Mouse (Mus musculus) heart, embryonic 12.5 days (tissue): ENCODE measurements around the gene Prkg1. TPM values are rescaled to one million over a fixed set of nuclear protein-coding genes. Genes with fewer than 3 reads are reported as not detected.

Experiments
- ATAC-seq: fragments of 200-750 bp; cut with Nextera tagmentation; 2 replicates; pipeline ENCODE4 v1.8.0; 2017; ENCODE audit warnings: moderate TSS enrichment, moderate library complexity; ENCODE audit not compliant: insufficient number of reproducible peaks, low FRiP score
- H3K27ac ChIP-seq: fragments of 300-500 bp; sonication (generic); 2 replicates; pipeline ENCODE4 v1.5.1; 2016; ENCODE audit warnings: mild to moderate bottlenecking, moderate library complexity; ENCODE audit not compliant: poor library complexity, severe bottlenecking
- H3K27me3 ChIP-seq: fragments of 300-500 bp; sonication (generic); replicated peaks from 2 replicates; pipeline ENCODE4 v1.6.1; 2016; ENCODE audit warnings: mild to moderate bottlenecking, moderate library complexity
- H3K36me3 ChIP-seq: fragments of 300-500 bp; sonication (generic); 2 replicates; pipeline ENCODE4 v1.6.1; 2016; ENCODE audit warnings: mild to moderate bottlenecking, moderate library complexity
- H3K4me1 ChIP-seq: fragments of 300-500 bp; sonication (generic); replicated peaks from 2 replicates; pipeline ENCODE4 v1.6.1; 2016; ENCODE audit warnings: mild to moderate bottlenecking
- H3K4me2 ChIP-seq: fragments of 300-500 bp; sonication (generic); 2 replicates; pipeline ENCODE4 v1.6.1; 2016; ENCODE audit warnings: mild to moderate bottlenecking, moderate library complexity
- H3K4me3 ChIP-seq: fragments of 300-500 bp; sonication (generic); 2 replicates; pipeline ENCODE4 v1.5.1; 2016; ENCODE audit warnings: mild to moderate bottlenecking
- H3K9ac ChIP-seq: fragments of 300-500 bp; sonication (generic); 2 replicates; pipeline ENCODE4 v1.6.1; 2016; ENCODE audit warnings: mild to moderate bottlenecking, moderate library complexity
- H3K9me3 ChIP-seq: fragments of 300-500 bp; sonication (generic); replicated peaks from 2 replicates; pipeline ENCODE4 v1.6.1; 2016; ENCODE audit warnings: mild to moderate bottlenecking, moderate library complexity
- WGBS: fragments of 180-500 bp; shearing (Covaris S2); methylation state at CpG from one replicate; pipeline ENCODE4 v1.1.7; 2016; 5-methylcytosine and 5-hydroxymethylcytosine counted together
- polyA plus RNA-seq: library from polyadenylated mRNA; unstranded; fragments of >200 nt; fragmentation: Nextera tagmentation; extraction: Ambion mirVana; gene quantifications from 2 replicates; pipeline ENCODE4 v1.2.1, GENCODE M21; 2016

Gene Prkg1
- polyA plus RNA-seq, 1 experiment from 2014 or later = 10.7 TPM

GRCm38 (mm10) chr19:31097857-31098256, 667.0 kb downstream of the Prkg1 start:
- no peak overlapping the region for H3K4me2 ChIP-seq
- H3K9me3 ChIP-seq = no peaks in the 10 kb centered on the region
- no peaks in the 10 kb centered on the region for H3K36me3 ChIP-seq
- no peak overlapping the region for H3K27ac ChIP-seq
- no peaks in the 10 kb centered on the region for H3K27me3 ChIP-seq
- H3K4me3 ChIP-seq = no peak overlapping the region
- H3K4me1 ChIP-seq = peaks cover 13% of the 10 kb centered on the region
- no peak for ATAC-seq
- WGBS = 48% methylated on average over 3 of the region's 3 CpGs
- no peak overlapping the region for H3K9ac ChIP-seq

- 94% methylated on average over 8 of the region's 8 CpGs for WGBS
- Histone ChIP-seq H3K36me3 (peaks cover 27% of the 10 kb centered on the region), H3K4me1 (peaks cover 18% of the 10 kb centered on the region), H3K4me3 (peak overlapping the region; percentile 74), H3K9ac (peak overlapping the region; percentile 82), H3K27ac (no peak overlapping the region), H3K4me2 (peak overlapping the region; percentile 78), H3K27me3 (no peaks in the 10 kb centered on the region), H3K9me3 (no peaks in the 10 kb centered on the region)
- no peak for ATAC-seq
These were observed 681.1 kb downstream of the Prkg1 start for GRCm38 (mm10) chr19:31083761-31084160.

GRCm38 (mm10) chr19:31082662-31083429, 682.0 kb downstream of the Prkg1 start, which contains the start of gene Cstf2t:
Cstf2t (plus strand) TSS chr19:31082837.
- H3K9ac ChIP-seq = peak within 1 kb of the TSS; percentile 82
- peaks cover 27% of the 10 kb centered on the region for H3K36me3 ChIP-seq
- no peaks in the 10 kb centered on the region for H3K27me3 ChIP-seq
- H3K27ac ChIP-seq = peak within 1 kb of the TSS; percentile 76
- ATAC-seq = peak; percentile 98
- peak within 1 kb of the TSS; percentile 74 for H3K4me3 ChIP-seq
- peak within 1 kb of the TSS; percentile 78 for H3K4me2 ChIP-seq
- no peaks in the 10 kb centered on the region for H3K9me3 ChIP-seq
- WGBS = 2% methylated on average over 56 of the region's 56 CpGs
- H3K4me1 ChIP-seq = peaks cover 18% of the 10 kb centered on the region

- no peak for ATAC-seq
- Histone ChIP-seq H3K9ac (peak overlapping the region; percentile 45; the same call in 1 of the 2 replicates), H3K9me3 (no peaks in the 10 kb centered on the region), H3K4me1 (peaks cover 18% of the 10 kb centered on the region), H3K27ac (peak overlapping the region; percentile 63), H3K4me2 (peak overlapping the region; percentile 78), H3K4me3 (peak overlapping the region; percentile 74), H3K27me3 (no peaks in the 10 kb centered on the region), H3K36me3 (peaks cover 27% of the 10 kb centered on the region)
- 16% methylated on average over 7 of the region's 7 CpGs for WGBS
These were observed 682.6 kb downstream of the Prkg1 start for GRCm38 (mm10) chr19:31082226-31082625.

- H3K27ac ChIP-seq = no peak overlapping the region
- H3K27me3 ChIP-seq = no peaks in the 10 kb centered on the region
- ATAC-seq = no peak
- 75% methylated on average over 3 of the region's 3 CpGs for WGBS
- H3K36me3 ChIP-seq = no peaks in the 10 kb centered on the region
- peaks cover 5% of the 10 kb centered on the region; the same call in 1 of the 2 replicates for H3K4me1 ChIP-seq
- no peak overlapping the region for H3K4me3 ChIP-seq
- H3K9me3 ChIP-seq = no peaks in the 10 kb centered on the region
- no peak overlapping the region for H3K4me2 ChIP-seq
- H3K9ac ChIP-seq = no peak overlapping the region
These were observed 686.6 kb downstream of the Prkg1 start for GRCm38 (mm10) chr19:31078241-31078640.

GRCm38 (mm10) chr19:31076106-31076505, 688.7 kb downstream of the Prkg1 start:
- Histone ChIP-seq H3K27ac (no peak overlapping the region), H3K27me3 (no peaks in the 10 kb centered on the region), H3K9ac (no peak overlapping the region), H3K36me3 (no peaks in the 10 kb centered on the region), H3K9me3 (no peaks in the 10 kb centered on the region), H3K4me2 (no peak overlapping the region), H3K4me3 (no peak overlapping the region), H3K4me1 (peaks cover 5% of the 10 kb centered on the region; the same call in 1 of the 2 replicates)
- WGBS = 75% methylated on average over 4 of the region's 4 CpGs
- no peak for ATAC-seq

DNA sequence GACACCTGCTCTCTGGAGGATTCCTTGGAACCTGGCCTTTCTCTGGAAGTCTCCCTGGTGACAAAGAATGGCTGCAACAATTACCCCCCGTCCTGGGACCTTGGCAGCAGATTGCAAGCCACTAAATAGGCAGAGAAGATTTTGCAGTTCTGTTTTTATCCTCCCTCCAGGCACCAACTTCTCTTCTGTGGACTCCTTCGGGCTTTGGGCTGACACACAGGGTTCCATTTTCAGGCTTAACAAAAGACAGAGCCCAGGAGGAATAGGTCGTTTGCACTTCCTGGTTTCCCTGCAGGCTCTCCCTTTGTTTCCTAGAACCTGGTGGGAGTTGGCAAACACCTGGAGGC, 690.1 kb downstream of the Prkg1 start:
- peak overlapping the region; percentile 5; the same call in 1 of the 2 replicates for H3K9ac ChIP-seq
- ATAC-seq = no peak
- no peaks in the 10 kb centered on the region for H3K9me3 ChIP-seq
- peak overlapping the region; percentile 55 for H3K4me2 ChIP-seq
- H3K27ac ChIP-seq = peak overlapping the region; percentile 39; the same call in 1 of the 2 replicates
- WGBS = 19% methylated on average over 3 of the region's 3 CpGs
- H3K27me3 ChIP-seq = no peaks in the 10 kb centered on the region
- H3K4me3 ChIP-seq = peak overlapping the region; percentile 19
- no peaks in the 10 kb centered on the region for H3K36me3 ChIP-seq
- H3K4me1 ChIP-seq = peaks cover 5% of the 10 kb centered on the region; the same call in 1 of the 2 replicates

DNA sequence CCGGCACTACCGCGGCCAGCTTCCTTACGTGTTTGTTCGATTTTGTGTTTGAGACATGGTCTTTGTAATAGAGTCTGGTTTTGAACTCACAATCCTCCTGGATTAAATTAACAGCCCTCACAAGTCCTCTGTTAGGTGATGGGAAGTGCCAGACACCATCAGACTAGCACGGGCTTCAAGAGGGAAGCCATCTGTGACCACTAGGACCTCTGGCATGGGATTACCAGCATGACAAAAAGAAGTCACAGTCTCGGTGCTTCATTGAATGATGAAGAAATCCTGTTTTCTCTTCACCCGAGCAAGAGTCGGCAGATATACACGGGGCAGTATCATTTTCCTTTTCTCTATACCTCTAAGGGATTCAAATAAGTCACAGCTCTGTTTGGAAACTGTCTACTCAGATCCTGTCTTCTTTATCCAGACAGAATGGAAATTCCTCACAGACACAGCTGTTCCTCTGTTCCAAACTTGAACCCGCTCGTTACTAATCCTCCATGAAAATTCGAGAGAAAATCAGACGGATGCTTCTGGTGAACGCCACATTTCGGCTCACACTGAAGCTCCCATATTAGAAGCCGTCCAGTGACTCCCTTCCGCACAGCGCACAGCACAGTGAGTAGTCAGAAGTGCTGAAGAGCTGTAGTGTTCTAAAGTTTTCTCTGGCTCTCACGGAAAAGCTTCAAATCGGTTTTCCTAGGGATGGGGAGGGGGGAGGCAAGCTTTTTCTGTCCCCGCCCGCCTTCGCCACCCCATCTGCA, 690.7 kb downstream of the Prkg1 start:
- WGBS = 52% methylated on average over 24 of the region's 24 CpGs
- Histone ChIP-seq H3K4me3 (peak overlapping the region; percentile 19), H3K27me3 (no peaks in the 10 kb centered on the region), H3K27ac (peak overlapping the region; percentile 39; the same call in 1 of the 2 replicates), H3K9me3 (no peaks in the 10 kb centered on the region), H3K36me3 (no peaks in the 10 kb centered on the region), H3K4me2 (peak overlapping the region; percentile 55), H3K4me1 (peaks cover 5% of the 10 kb centered on the region; the same call in 1 of the 2 replicates), H3K9ac (peak overlapping the region; percentile 5; the same call in 1 of the 2 replicates)
- ATAC-seq = no peak

GRCm38 (mm10) chr19:31065206-31065781, 699.5 kb downstream of the Prkg1 start:
- peak; percentile 91 for ATAC-seq
- H3K4me2 ChIP-seq = 0 out of 2 replicates have a peak overlapping the region, but pooled peaks have one; percentile 15
- H3K4me3 ChIP-seq = no peak overlapping the region
- WGBS = 49% methylated on average over 11 of the region's 11 CpGs
- H3K9ac ChIP-seq = no peak overlapping the region
- no peaks in the 10 kb centered on the region for H3K9me3 ChIP-seq
- no peaks in the 10 kb centered on the region for H3K27me3 ChIP-seq
- H3K27ac ChIP-seq = peak overlapping the region; percentile 61; the same call in 1 of the 2 replicates
- H3K36me3 ChIP-seq = no peaks in the 10 kb centered on the region
- 0 out of 2 replicates have a peak, but pooled peaks cover 3% of the 10 kb centered on the region for H3K4me1 ChIP-seq

DNA sequence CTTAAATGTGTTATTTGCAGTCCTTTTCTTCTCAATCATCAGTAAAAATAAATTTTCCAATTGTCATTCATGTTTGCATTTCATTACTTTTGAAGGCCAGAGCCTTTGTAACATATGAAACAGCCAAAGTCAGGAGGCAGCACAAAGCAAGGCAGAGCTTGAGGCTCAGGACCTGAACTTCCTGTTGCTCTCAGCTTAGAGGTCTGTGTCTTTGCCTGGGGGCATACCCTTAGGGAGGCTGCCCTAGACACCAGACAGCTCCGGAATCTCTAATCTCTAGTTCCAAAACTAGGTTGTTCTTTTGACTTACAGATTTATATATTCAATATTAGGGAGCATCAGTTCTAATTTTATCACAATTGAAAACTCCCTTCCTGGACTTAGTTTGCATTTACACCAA, 700.1 kb downstream of the Prkg1 start:
- peak overlapping the region; percentile 61 for H3K27ac ChIP-seq
- H3K9me3 ChIP-seq = no peaks in the 10 kb centered on the region
- no peak overlapping the region for H3K4me3 ChIP-seq
- H3K36me3 ChIP-seq = no peaks in the 10 kb centered on the region
- H3K4me1 ChIP-seq = 0 out of 2 replicates have a peak, but pooled peaks cover 3% of the 10 kb centered on the region
- 0 out of 2 replicates have a peak, but pooled peaks have one; percentile 64 for ATAC-seq
- H3K4me2 ChIP-seq = 0 out of 2 replicates have a peak overlapping the region, but pooled peaks have one; percentile 15
- H3K9ac ChIP-seq = no peak overlapping the region
- 50% methylated on average over 1 of the region's 1 CpGs for WGBS
- H3K27me3 ChIP-seq = no peaks in the 10 kb centered on the region

GRCm38 (mm10) chr19:31046601-31047000, 718.2 kb downstream of the Prkg1 start:
- Histone ChIP-seq H3K36me3 (no peaks in the 10 kb centered on the region), H3K27ac (no peak overlapping the region), H3K4me1 (no peaks in the 10 kb centered on the region), H3K9ac (no peak overlapping the region), H3K27me3 (no peaks in the 10 kb centered on the region), H3K9me3 (no peaks in the 10 kb centered on the region), H3K4me3 (no peak overlapping the region), H3K4me2 (no peak overlapping the region)
- 91% methylated on average over 4 of the region's 4 CpGs for WGBS
- ATAC-seq = no peak
